Mouse (Mus musculus): ENCODE measurements around the gene Dcaf7. TPM values are rescaled to one million over a fixed set of nuclear protein-coding genes. Genes with fewer than 3 reads are reported as not detected.

Dcaf7 gene
- 62.7 and 69.9 TPM in 2 replicates for polyA plus RNA-seq (2016; fragmentation: Nextera tagmentation; extraction: Ambion mirVana)

GRCm38 (mm10) chr11:106036548-106037417 is at the start of gene Dcaf7:
Gene Dcaf7, plus strand, starts transcription at chr11:106036872.
- no peaks in the 10 kb centered on the region for H3K9me3 ChIP-seq (replicated peaks)
- H3K9ac ChIP-seq: peak within 1 kb of the TSS; percentile 96
- no peaks in the 10 kb centered on the region for H3K27me3 ChIP-seq (replicated peaks)
- peak within 1 kb of the TSS; percentile 98 for H3K4me2 ChIP-seq
- ATAC-seq (ENCODE audit: insufficient number of reproducible peaks, low FRiP score): peak; percentile 98
- peaks cover 3% of the 10 kb centered on the region; the same call in 1 of the 2 replicates for H3K36me3 ChIP-seq
- peak within 1 kb of the TSS; percentile 92 for H3K27ac ChIP-seq (ENCODE audit: poor library complexity, severe bottlenecking)
- WGBS: under 1% methylated on average over 66 of the region's 66 CpGs
- H3K4me3 ChIP-seq: peak within 1 kb of the TSS; percentile 99
- H3K4me1 ChIP-seq (replicated peaks): peaks cover 15% of the 10 kb centered on the region

- Histone ChIP-seq H3K36me3 (no peaks in the 10 kb centered on the region), H3K27ac (ENCODE audit: poor library complexity, severe bottlenecking) (no peak overlapping the region), H3K9me3 (replicated peaks) (no peaks in the 10 kb centered on the region), H3K4me2 (no peak overlapping the region), H3K4me1 (replicated peaks) (peaks cover 4% of the 10 kb centered on the region), H3K27me3 (replicated peaks) (peaks cover 6% of the 10 kb centered on the region), H3K9ac (no peak overlapping the region), H3K4me3 (no peak overlapping the region)
- ATAC-seq (ENCODE audit: insufficient number of reproducible peaks, low FRiP score): no peak
- WGBS: 46% methylated on average over 6 of the region's 6 CpGs
These were observed 49.2 kb upstream of the Dcaf7 start for GRCm38 (mm10) chr11:105987446-105987845.

GRCm38 (mm10) chr11:105989446-105989845 is 47.2 kb upstream of the Dcaf7 start:
- H3K4me3 ChIP-seq: no peak overlapping the region
- H3K9ac ChIP-seq: no peak overlapping the region
- no peaks in the 10 kb centered on the region for H3K36me3 ChIP-seq
- no peak overlapping the region for H3K27ac ChIP-seq (ENCODE audit: poor library complexity, severe bottlenecking)
- no peaks in the 10 kb centered on the region for H3K9me3 ChIP-seq (replicated peaks)
- no peak for ATAC-seq (ENCODE audit: insufficient number of reproducible peaks, low FRiP score)
- WGBS: 81% methylated on average over 6 of the region's 6 CpGs
- peaks cover 4% of the 10 kb centered on the region for H3K27me3 ChIP-seq (replicated peaks)
- H3K4me1 ChIP-seq (replicated peaks): peaks cover 4% of the 10 kb centered on the region
- H3K4me2 ChIP-seq: no peak overlapping the region

DNA sequence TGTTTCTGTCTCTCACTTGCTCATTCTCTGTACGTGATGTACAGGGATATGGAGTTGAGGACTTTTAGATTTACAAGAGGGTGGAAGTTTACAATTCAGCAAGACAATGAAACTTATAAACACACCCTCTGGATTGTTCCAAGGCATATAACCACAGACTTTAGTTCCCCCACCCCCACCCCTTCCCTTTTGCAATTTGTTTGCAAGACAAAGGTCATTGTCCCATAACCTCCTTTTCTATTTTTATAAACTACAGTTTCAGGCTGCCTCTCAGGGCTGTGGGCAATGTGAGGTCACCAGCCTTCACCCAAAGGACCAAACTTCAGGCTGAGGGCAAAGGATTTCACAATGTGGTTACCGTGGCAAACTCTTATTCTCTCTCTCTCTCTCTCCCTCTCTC is 46.4 kb upstream of the Dcaf7 start:
- WGBS: 71% methylated on average over 2 of the region's 2 CpGs
- ATAC-seq (ENCODE audit: insufficient number of reproducible peaks, low FRiP score): no peak
- peaks cover 4% of the 10 kb centered on the region for H3K4me1 ChIP-seq (replicated peaks)
- H3K4me3 ChIP-seq: no peak overlapping the region
- H3K9me3 ChIP-seq (replicated peaks): no peaks in the 10 kb centered on the region
- H3K36me3 ChIP-seq: no peaks in the 10 kb centered on the region
- no peak overlapping the region for H3K4me2 ChIP-seq
- H3K9ac ChIP-seq: no peak overlapping the region
- H3K27ac ChIP-seq (ENCODE audit: poor library complexity, severe bottlenecking): no peak overlapping the region
- peaks cover 4% of the 10 kb centered on the region for H3K27me3 ChIP-seq (replicated peaks)

DNA sequence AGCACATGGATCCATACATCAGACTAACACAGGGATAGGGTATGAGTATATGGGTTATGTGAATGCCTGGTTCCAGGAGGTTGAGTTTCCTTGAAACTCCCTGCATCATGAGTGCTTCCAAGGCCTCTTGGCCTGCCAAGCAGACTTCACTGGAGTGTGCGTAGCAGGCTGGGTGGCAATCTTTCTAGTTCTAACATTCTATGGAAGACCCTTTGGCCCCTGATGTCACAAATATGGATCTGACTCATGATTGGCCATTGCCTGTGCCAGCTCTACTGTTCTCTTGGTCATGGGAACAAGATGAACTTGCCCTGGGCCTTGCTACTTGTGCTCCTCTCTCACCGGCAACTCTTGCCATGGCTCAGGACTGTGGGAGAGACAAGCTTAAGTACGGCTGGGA is 42.3 kb upstream of the Dcaf7 start, which contains the start of gene Ace3:
Gene Ace3 (plus strand): TSS at position 301 of the 400 bp plus-strand sequence.
- ATAC-seq (ENCODE audit: insufficient number of reproducible peaks, low FRiP score): no peak

GRCm38 (mm10) chr11:106000062-106000461 is 36.6 kb upstream of the Dcaf7 start:
- no peak overlapping the region for H3K4me2 ChIP-seq
- H3K27me3 ChIP-seq (replicated peaks): no peaks in the 10 kb centered on the region; the same call in 1 of the 2 replicates
- no peaks in the 10 kb centered on the region for H3K4me1 ChIP-seq (replicated peaks)
- H3K9me3 ChIP-seq (replicated peaks): no peaks in the 10 kb centered on the region
- no peak overlapping the region for H3K27ac ChIP-seq (ENCODE audit: poor library complexity, severe bottlenecking)
- no peak overlapping the region for H3K9ac ChIP-seq
- no peaks in the 10 kb centered on the region for H3K36me3 ChIP-seq
- WGBS: 91% methylated on average over 6 of the region's 6 CpGs
- no peak overlapping the region for H3K4me3 ChIP-seq
- ATAC-seq (ENCODE audit: insufficient number of reproducible peaks, low FRiP score): no peak

More for the DNA sequence above, 42.3 kb upstream of the Dcaf7 start, which contains the start of gene Ace3:
- H3K36me3 ChIP-seq: no peaks in the 10 kb centered on the region
- no peak within 1 kb of the TSS for H3K4me2 ChIP-seq
- no peak within 1 kb of the TSS for H3K4me3 ChIP-seq
- no peak within 1 kb of the TSS for H3K27ac ChIP-seq (ENCODE audit: poor library complexity, severe bottlenecking)
- H3K9me3 ChIP-seq (replicated peaks): no peaks in the 10 kb centered on the region
- H3K27me3 ChIP-seq (replicated peaks): peaks cover 3% of the 10 kb centered on the region
- H3K4me1 ChIP-seq (replicated peaks): no peaks in the 10 kb centered on the region
- no peak within 1 kb of the TSS for H3K9ac ChIP-seq
- 92% methylated on average over 3 of the region's 3 CpGs for WGBS

DNA sequence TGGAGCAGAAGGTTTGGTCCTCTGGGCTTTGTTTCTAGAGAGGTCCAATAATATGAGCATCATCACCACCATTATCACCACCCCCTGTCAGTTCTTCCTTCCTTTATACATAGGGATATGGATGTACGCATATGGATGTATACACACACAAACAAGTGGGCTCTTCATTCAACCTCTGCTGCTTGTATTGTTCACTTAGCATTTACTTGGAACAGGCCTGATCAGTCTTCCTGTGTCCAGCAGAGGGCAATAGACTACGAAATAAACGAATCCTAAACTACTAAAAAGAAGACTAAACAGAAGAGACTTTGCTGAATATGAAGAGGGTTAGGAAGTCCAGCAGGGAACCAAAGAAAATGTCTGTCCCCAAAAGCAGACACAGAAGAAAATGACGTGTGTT is 35.0 kb upstream of the Dcaf7 start:
- no peak overlapping the region for H3K27ac ChIP-seq (ENCODE audit: poor library complexity, severe bottlenecking)
- H3K4me1 ChIP-seq (replicated peaks): no peaks in the 10 kb centered on the region
- no peak for ATAC-seq (ENCODE audit: insufficient number of reproducible peaks, low FRiP score)
- 32% methylated on average over 4 of the region's 4 CpGs for WGBS
- no peaks in the 10 kb centered on the region for H3K9me3 ChIP-seq (replicated peaks)
- no peak overlapping the region for H3K4me3 ChIP-seq
- no peak overlapping the region for H3K4me2 ChIP-seq
- H3K9ac ChIP-seq: no peak overlapping the region
- no peaks in the 10 kb centered on the region for H3K36me3 ChIP-seq
- peaks cover 4% of the 10 kb centered on the region; the same call in 1 of the 2 replicates for H3K27me3 ChIP-seq (replicated peaks)

DNA sequence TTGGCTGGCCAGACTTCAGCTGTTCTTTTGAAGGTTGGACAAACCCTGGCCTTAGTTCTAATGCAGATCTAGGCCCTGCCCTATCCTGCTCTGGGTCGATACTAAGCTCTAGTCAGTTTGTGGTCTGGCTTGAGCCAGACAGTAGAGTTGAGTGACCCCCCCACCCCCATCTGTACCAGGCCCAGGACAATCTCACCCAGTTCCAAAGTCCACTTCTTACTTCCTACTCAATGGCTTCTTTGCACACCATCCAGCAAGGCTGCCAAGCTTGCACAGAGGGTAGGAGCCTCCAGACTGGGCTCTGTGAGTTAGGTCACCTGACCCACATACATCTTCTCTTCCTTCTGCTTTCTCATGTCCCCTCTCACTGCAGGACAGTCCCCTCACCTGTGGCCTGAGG is 32.1 kb upstream of the Dcaf7 start:
- Histone ChIP-seq H3K4me1 (replicated peaks) (0 out of 2 replicates have a peak, but pooled peaks cover 3% of the 10 kb centered on the region), H3K4me3 (no peak overlapping the region), H3K27ac (ENCODE audit: poor library complexity, severe bottlenecking) (no peak overlapping the region), H3K9ac (no peak overlapping the region), H3K36me3 (no peaks in the 10 kb centered on the region), H3K4me2 (no peak overlapping the region), H3K9me3 (replicated peaks) (no peaks in the 10 kb centered on the region), H3K27me3 (replicated peaks) (peaks cover 24% of the 10 kb centered on the region)
- no peak for ATAC-seq (ENCODE audit: insufficient number of reproducible peaks, low FRiP score)
- WGBS: 71% methylated on average over 1 of the region's 1 CpGs

- Histone ChIP-seq H3K36me3 (no peaks in the 10 kb centered on the region), H3K9ac (no peak overlapping the region), H3K4me1 (replicated peaks) (0 out of 2 replicates have a peak, but pooled peaks cover 3% of the 10 kb centered on the region), H3K4me2 (no peak overlapping the region), H3K4me3 (no peak overlapping the region), H3K27ac (ENCODE audit: poor library complexity, severe bottlenecking) (no peak overlapping the region), H3K27me3 (replicated peaks) (peaks cover 38% of the 10 kb centered on the region), H3K9me3 (replicated peaks) (no peaks in the 10 kb centered on the region)
- no peak for ATAC-seq (ENCODE audit: insufficient number of reproducible peaks, low FRiP score)
- 48% methylated on average over 5 of the region's 5 CpGs for WGBS
These were observed 30.7 kb upstream of the Dcaf7 start for GRCm38 (mm10) chr11:106005970-106006369.

GRCm38 (mm10) chr11:106007821-106008220 is 28.9 kb upstream of the Dcaf7 start, which contains the start of gene Kcnh6:
Gene Kcnh6, plus strand, starts transcription at chr11:106008124.
- Histone ChIP-seq H3K36me3 (no peaks in the 10 kb centered on the region), H3K27me3 (replicated peaks) (peaks cover 50% of the 10 kb centered on the region), H3K4me2 (peak within 1 kb of the TSS; percentile 76), H3K9me3 (replicated peaks) (no peaks in the 10 kb centered on the region), H3K9ac (no peak within 1 kb of the TSS), H3K4me3 (peak within 1 kb of the TSS; percentile 40), H3K27ac (ENCODE audit: poor library complexity, severe bottlenecking) (no peak within 1 kb of the TSS), H3K4me1 (replicated peaks) (0 out of 2 replicates have a peak, but pooled peaks cover 3% of the 10 kb centered on the region)
- 1% methylated on average over 25 of the region's 25 CpGs for WGBS
- ATAC-seq (ENCODE audit: insufficient number of reproducible peaks, low FRiP score): peak; percentile 51; the same call in 1 of the 2 replicates

- WGBS: 49% methylated on average over 7 of the region's 7 CpGs
- no peak for ATAC-seq (ENCODE audit: insufficient number of reproducible peaks, low FRiP score)
- H3K27me3 ChIP-seq (replicated peaks): peaks cover 56% of the 10 kb centered on the region
- H3K36me3 ChIP-seq: no peaks in the 10 kb centered on the region
- H3K4me2 ChIP-seq: no peak overlapping the region
- H3K4me3 ChIP-seq: no peak overlapping the region
- no peak overlapping the region for H3K9ac ChIP-seq
- H3K27ac ChIP-seq (ENCODE audit: poor library complexity, severe bottlenecking): no peak overlapping the region
- no peaks in the 10 kb centered on the region for H3K9me3 ChIP-seq (replicated peaks)
- peaks cover 11% of the 10 kb centered on the region for H3K4me1 ChIP-seq (replicated peaks)
These were observed 24.0 kb upstream of the Dcaf7 start for GRCm38 (mm10) chr11:106012711-106013110.
